Mouse (Mus musculus) embryonic fibroblast, embryonic 13.5 days (primary cell): Measurements from ENCODE around the gene BC049715. TPM values are rescaled to one million over a fixed set of nuclear protein-coding genes. Genes with fewer than 3 reads are reported as not detected.

ENCODE experiments used
- H3K27ac ChIP-seq: 2 replicates; pipeline ENCODE4 v1.5.1; 2012; ENCODE audit warnings: low read length, control low read depth, inconsistent platforms; ENCODE audit not compliant: insufficient read depth
- H3K4me1 ChIP-seq: 2 replicates; pipeline ENCODE4 v1.6.1; 2011; ENCODE audit warnings: low read length; ENCODE audit not compliant: control insufficient read depth, insufficient read depth
- H3K4me3 ChIP-seq: 2 replicates; pipeline ENCODE4 v1.5.1; 2011; ENCODE audit warnings: mild to moderate bottlenecking, control low read depth, low read length; ENCODE audit not compliant: insufficient read depth
- CTCF ChIP-seq: IDR thresholded peaks from 2 replicates; pipeline ENCODE4 v1.5.1; 2011; ENCODE audit warnings: mild to moderate bottlenecking, control low read depth, low read length, moderate library complexity, borderline replicate concordance; ENCODE audit not compliant: insufficient read depth
- POLR2A ChIP-seq: IDR thresholded peaks from 2 replicates; pipeline ENCODE4 v1.6.1; 2011; ENCODE audit warnings: low read depth, mild to moderate bottlenecking, control low read depth, low read length, moderate library complexity
- polyA plus RNA-seq: library from polyadenylated mRNA; stranded (reverse); fragments of >200 nt; gene quantifications from 2 replicates; pipeline ENCODE4 v1.2.4, GENCODE M21; 2011; ENCODE audit warnings: low read depth; ENCODE audit not compliant: missing spikeins, insufficient read length

The BC049715 gene
- polyA plus RNA-seq, 1 experiment: 0.63 TPM

- Histone ChIP-seq H3K4me1 (peaks cover 2% of the 10 kb centered on the region; the same call in 1 of the 2 replicates), H3K27ac (0 out of 2 replicates have a peak overlapping the region, but pooled peaks have one; percentile 30), H3K4me3 (no peak overlapping the region)
- TF ChIP-seq POLR2A (no peak), CTCF (no peak)
These were observed 60.4 kb downstream of the BC049715 start for GRCm38 (mm10) chr6:136887854-136888253.

GRCm38 (mm10) chr6:136889067-136889466, 61.6 kb downstream of the BC049715 start:
- TF ChIP-seq POLR2A (no peak), CTCF (no peak)
- Histone ChIP-seq H3K27ac (no peak overlapping the region), H3K4me1 (peaks cover 2% of the 10 kb centered on the region; the same call in 1 of the 2 replicates), H3K4me3 (no peak overlapping the region)

GRCm38 (mm10) chr6:136889554-136889953, 62.1 kb downstream of the BC049715 start:
- H3K4me3 ChIP-seq: no peak overlapping the region
- no peak overlapping the region for H3K27ac ChIP-seq
- H3K4me1 ChIP-seq: peaks cover 2% of the 10 kb centered on the region; the same call in 1 of the 2 replicates
- no peak for TF ChIP-seq POLR2A
- no peak for TF ChIP-seq CTCF

Other genes with a start within 250 kb of the BC049715 start
- gene Plbd1, start 165.7 kb upstream of the BC049715 start, polyA plus RNA-seq: 0.84 TPM in 1 of 2 replicates, not detected in the other
- not detected in 2 replicates for gene Gucy2c, start 45.9 kb upstream of the BC049715 start, polyA plus RNA-seq
- gene Hist4h4, start 23.2 kb upstream of the BC049715 start, polyA plus RNA-seq: 0.28 and 0.72 TPM in 2 replicates
- gene H2afj, start 19.4 kb upstream of the BC049715 start, polyA plus RNA-seq: 31.3 and 46.4 TPM in 2 replicates
- gene Wbp11, start 607 bp downstream of the BC049715 start, polyA plus RNA-seq: 68.5 and 85.3 TPM in 2 replicates
- gene Smco3, start 7.8 kb downstream of the BC049715 start, polyA plus RNA-seq: not detected in 2 replicates
- gene Art4, start 30.1 kb downstream of the BC049715 start, polyA plus RNA-seq: not detected in 2 replicates
- gene Mgp, start 48.2 kb downstream of the BC049715 start, polyA plus RNA-seq: 2,420 and 2,717 TPM in 2 replicates
- gene Erp27, start 94.6 kb downstream of the BC049715 start, polyA plus RNA-seq: 1.7 and 1.9 TPM in 2 replicates
- 1.4 TPM in 1 of 2 replicates, not detected in the other for gene Pde6h, start 96.2 kb downstream of the BC049715 start, polyA plus RNA-seq
- gene Arhgdib, start 114.3 kb downstream of the BC049715 start, polyA plus RNA-seq: 221 and 426 TPM in 2 replicates